Mouse (Mus musculus) telencephalon, adult 2 months (tissue): Measurements from ENCODE around the gene Usp24.

ENCODE experiments used
- DNase-seq: peaks from one replicate; pipeline ENCODE4 v3.0.0-alpha.2; 2011; ENCODE audit warnings: low read depth, low spot score

The Usp24 gene

DNA sequence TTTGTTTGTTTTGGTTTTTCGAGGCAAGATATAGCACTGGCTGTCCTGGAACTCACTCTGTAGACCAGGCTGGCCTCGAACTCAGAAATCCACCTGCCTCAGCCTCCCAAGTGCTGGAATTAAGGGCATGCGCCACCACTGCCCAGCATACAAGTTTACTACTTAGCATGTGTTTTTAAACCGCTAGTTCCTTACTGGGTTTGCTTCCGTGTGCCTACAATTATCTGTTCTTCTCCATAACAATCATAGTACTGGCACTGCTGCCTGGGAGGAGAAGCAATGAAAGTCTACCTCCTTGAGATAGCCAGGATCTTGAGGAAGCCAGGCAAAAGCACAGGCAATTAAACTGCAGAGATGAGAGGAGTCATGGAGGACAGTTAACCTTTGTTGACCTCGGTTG lies 112.6 kb downstream of the Usp24 start:
- DNase-seq: no peak

GRCm38 (mm10) chr4:106429106-106429505 lies 113.1 kb downstream of the Usp24 start:
- no peak for DNase-seq

- DNase-seq: no peak
These were observed 114.4 kb downstream of the Usp24 start for GRCm38 (mm10) chr4:106430431-106430830.

GRCm38 (mm10) chr4:106435426-106435825 lies 119.4 kb downstream of the Usp24 start:
- no peak for DNase-seq

DNA sequence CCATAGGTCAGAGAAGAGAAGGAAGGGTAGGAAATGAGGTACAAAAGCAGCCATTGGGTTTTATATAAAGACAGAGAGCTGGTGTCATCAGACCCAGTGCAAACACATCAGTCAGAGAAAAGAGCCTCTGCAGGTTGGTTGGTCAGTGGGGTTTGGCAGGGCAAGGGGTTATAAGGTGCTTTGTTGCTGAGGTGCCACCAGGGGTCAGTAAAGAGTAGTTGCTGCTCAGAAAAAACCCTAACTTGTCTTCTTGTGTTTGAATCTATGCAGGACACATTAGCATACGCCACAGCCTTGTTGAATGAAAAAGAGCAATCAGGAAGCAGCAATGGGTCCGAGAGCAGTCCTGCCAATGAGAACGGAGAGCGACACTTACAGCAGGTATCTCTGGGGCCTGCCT lies 120.5 kb downstream of the Usp24 start:
- no peak for DNase-seq

DNA sequence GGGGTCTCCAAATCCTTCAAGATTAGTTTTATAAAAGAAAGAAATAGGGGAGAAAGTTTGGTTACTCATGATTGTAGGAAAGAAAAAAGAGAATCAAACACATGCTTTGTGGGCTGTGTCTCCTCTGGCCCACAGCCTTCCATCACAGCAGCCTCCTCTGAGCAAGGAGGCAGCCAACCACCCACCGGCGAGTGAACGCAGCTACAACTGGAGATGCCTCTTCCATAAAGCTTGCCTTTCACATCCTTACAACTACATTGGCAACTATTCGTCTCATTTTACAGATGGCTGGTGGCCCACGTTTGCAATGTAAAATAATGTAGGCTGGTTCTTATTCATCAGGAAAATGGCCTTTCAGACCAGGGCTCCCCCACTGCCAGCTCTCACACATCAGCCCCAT lies 121.2 kb downstream of the Usp24 start:
- no peak for DNase-seq

- DNase-seq: peak; percentile 47
These were observed 122.8 kb downstream of the Usp24 start for GRCm38 (mm10) chr4:106438763-106439162.

DNA sequence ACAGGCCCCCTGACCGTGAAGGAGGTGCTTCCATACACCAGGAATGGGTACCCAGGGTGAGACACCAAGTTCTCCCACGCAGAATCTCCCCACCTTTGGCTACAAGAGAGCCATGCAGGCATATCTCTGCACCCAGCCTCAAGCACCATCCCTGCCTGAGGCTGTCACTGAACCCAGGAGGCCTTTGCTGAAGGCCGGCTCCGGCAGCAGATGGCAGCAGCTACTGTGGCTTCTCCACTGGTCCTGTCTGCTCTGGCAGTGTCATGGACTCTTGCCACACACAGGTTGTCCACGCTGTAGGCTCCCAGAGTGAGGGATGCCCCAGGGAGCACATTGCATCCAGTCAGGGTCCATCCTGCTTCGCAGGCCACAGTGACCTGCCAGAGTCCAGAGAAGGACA lies 127.2 kb downstream of the Usp24 start:
- no peak for DNase-seq

- DNase-seq: no peak
These were observed 133.3 kb downstream of the Usp24 start for GRCm38 (mm10) chr4:106449306-106449705.

DNA sequence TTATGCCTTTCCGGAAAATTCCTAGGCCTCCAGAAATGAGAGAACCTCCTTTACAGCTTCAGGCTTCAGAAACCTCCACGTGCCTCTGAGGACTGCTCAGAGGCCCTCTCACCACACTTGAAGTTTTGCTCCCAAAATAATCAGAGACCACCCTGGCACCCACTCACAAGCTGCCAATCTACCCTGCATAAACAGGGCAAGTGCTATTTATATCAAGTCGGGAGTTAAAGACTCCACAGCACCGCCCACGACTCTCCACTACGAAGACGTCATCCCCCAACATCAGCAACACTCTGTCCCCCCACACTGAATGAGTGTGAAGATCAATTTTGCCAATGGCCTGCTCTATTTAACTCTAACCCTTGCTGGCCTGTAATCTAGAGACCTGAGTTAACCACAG lies 136.4 kb downstream of the Usp24 start:
- peak; percentile 70 for DNase-seq

DNA sequence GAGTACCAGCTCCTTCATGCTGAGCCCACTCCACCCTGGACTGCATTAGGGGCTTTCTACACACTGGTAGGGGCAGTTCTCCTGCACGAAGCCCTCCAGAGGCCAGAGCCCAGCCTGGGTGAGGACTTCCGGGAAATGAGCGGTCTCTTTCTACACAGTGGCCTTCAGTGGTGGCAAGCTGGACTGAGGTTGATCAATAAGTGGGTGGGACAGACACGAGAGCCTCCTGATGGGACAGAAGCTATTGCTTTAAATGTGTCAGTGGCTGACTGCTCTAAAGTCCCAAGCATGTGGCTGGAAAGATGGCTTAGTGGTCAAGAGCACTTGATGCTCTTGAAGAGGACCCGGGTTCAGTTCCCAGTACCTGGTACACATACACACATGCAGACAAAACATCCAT lies 137.1 kb downstream of the Usp24 start:
- no peak for DNase-seq

- DNase-seq: no peak
These were observed 137.5 kb downstream of the Usp24 start for GRCm38 (mm10) chr4:106453516-106453915.

DNA sequence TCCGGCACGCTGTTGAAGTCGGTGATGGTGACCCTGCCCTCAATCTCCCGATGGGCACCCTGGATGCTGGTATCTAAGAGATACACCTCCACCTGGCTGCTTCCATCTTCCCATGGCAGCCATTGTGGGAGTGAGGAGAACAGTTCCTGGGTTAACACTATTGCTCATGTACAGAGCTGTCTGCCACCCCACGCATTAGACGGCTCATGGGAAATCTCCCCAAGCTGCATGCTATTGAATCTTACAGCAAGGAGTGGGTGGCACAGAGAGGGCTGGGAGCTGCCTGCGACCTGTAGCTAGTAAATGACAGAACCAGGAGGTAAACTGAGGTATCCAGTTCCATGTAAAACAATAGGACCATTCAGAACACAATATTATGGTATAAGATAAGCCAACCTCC lies 138.5 kb downstream of the Usp24 start:
- no peak for DNase-seq

GRCm38 (mm10) chr4:106462016-106462415 lies 146.0 kb downstream of the Usp24 start:
- no peak for DNase-seq

DNA sequence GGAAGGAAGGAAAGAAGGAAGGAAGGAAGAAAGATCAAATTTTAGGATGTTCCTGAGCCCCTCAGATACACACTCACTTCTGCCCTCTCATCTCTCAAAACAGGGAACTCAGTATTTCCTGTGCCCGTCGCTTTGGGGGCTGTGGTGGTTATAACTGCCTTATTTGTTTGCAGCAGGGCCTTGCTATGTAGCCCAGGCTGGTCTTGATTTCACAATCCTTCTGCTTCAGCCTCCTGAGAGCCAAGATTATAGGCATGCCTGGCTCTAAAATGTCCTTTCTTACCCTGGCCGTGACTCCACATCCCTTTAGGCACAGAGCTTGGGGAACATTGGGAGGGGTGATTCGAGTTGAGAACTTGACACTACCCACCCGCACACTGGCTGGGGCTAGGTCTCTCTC lies 146.5 kb downstream of the Usp24 start:
- DNase-seq: no peak

DNA sequence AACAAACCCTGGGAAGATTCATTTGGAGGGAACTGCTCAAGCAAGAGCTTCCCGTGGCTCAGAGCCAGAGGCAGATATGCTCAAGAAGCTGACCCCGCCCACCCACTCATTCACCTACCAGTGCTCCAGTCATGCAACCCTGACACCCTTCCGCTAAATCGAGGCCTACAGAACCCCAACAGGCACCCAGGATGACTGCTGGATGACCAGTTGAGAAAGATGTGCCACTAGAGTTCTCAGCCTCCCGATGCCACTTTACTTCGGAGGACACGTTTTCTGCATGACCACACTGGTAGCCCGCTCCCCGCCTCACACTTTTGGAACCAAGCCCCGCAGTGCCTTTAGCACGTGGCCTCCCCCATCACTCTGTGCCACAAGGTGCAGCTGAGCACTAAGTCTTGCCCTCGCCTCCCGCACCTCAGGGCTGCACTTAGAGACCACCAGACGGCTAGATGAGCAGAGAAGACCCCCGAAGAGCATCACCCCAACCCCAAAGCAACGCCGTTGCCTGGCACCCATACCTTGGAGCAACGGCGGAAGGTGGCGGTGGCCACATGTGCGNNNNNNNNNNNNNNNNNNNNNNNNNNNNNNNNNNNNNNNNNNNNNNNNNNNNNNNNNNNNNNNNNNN lies 147.3 kb downstream of the Usp24 start:
- no peak for DNase-seq

- no peak for DNase-seq
These were observed 151.6 kb downstream of the Usp24 start for GRCm38 (mm10) chr4:106467420-106468110.

DNA sequence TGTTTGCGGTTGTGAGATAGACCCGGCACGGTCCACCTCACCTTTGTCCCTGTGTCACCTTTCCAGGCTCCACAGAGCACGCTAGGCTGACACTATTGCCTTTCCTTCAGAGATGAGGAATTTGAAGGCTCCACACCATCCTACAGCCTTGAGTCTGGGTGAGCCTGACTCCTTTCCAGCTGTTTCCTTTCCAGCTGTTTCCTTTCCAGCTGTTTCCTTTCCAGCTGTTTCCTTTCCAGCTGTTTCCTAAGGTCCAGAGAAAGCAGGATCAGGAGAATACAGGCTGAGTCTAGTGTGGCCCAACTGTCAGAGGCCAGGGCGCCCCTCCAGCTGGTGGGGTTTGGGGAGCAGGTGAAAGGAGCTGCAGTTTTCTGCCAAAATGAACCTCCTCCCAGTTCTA lies 154.9 kb downstream of the Usp24 start:
- no peak for DNase-seq

DNA sequence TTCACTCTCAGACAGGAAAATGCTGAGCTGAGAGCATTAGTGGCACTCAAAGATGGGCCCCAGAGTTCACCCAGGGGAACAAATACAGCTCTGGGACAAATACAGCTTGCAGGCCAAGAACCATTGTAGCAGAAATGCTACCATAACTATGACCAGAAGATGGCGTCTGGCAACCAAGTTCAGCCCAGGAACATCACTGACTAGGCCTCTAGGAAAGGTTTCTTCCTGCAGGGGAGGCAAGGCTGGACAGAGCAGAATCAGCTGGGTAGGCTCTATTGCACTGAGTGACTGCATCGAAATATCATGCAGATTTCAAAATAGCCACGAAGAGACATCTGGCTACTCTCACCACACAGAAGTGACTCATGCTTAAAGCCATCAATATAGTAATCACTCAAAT lies 156.3 kb downstream of the Usp24 start:
- DNase-seq: peak; percentile 87

- peak; percentile 76 for DNase-seq
These were observed 158.2 kb downstream of the Usp24 start for GRCm38 (mm10) chr4:106474241-106474640.

GRCm38 (mm10) chr4:106480545-106480944 lies 164.5 kb downstream of the Usp24 start:
- DNase-seq: no peak

- no peak for DNase-seq
These were observed 167.3 kb downstream of the Usp24 start for GRCm38 (mm10) chr4:106483215-106483727.

DNA sequence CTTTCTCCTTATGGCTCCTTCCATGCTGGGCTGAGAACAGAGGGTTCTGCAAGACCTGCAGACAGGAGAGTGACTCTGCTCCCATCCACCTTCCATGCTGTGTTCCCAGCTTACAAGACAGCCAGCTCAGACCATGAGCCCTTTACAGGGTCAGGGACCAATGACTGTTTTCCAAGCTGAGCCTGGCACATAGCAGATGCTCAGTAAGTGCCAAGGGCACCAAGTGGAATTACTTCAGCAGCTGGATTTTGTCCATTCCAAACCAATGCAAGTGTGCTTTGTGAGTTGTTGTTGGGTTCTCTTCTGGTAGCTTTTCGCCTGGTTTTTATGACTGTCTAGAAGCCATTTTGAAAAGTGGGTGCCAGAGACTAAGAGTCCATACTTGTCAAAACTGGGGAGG lies 167.8 kb downstream of the Usp24 start:
- no peak for DNase-seq
